Mouse (Mus musculus) liver, embryonic 14.5 days (tissue): Measurements from ENCODE around the gene 3300002I08Rik.

Source experiments
- CTCF ChIP-seq: IDR thresholded peaks from 2 replicates; pipeline ENCODE4 v1.5.1; 2016; ENCODE audit warnings: antibody characterized with exemption, low read depth, control low read depth
- EP300 ChIP-seq: IDR thresholded peaks from 2 replicates; pipeline ENCODE4 v1.6.1; 2016; ENCODE audit warnings: antibody characterized with exemption, low read depth

DNA sequence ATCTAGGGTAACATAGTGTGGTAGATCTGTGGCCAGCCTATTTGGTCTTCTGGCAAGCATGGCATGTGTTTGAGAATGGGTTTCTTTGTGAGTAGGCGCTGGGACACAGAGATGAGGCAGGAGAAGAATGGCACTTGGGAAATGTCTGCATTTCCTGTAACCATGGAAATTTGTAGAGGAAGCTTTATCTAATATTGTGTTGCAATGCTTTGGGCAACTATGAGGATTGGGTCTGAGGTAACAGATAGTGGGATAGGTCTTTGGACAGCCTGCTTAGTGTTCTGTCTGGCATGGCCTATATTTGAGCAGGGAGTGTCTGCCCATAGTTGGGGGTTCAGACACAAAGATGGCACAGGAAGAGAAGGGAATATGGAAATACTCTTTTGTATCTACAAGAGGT, 43.6 kb downstream of the 3300002I08Rik start:
- TF ChIP-seq CTCF (no peak), EP300 (no peak)
